ENCODE assay signal across 8 mouse cellular contexts in the genomic region with DNA sequence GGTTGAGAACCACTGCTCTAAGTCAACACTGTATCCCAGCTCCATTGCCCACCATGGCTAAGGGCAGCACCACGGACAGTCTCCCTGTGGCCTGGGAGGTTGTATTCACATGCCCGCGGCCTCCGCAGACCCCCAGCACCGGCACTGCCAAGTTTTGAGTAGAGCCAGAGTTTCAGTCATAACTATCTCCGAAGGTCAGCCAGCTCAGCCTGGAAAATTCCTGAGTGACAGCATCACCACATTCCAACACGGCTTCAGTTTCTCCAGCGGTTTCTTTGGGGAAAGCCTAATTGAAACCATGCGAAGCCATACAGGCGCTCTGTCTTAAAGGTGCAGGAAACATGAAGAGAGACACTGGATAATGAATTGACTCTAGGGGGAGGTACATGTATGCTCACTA.
DNase-seq lines count a peak whose midpoint lies in the region; ATAC-seq and TF ChIP-seq lines count a peak whose summit lies in the region.

No protein-coding gene starts in this region.

- peak overlapping the region; percentile 24; the same call in 1 of the 2 replicates for H3K4me2 ChIP-seq in heart, embryonic 14.5 days (ENCODE audit: low read length)
- peak overlapping the region; percentile 23 for H3K4me2 ChIP-seq in limb, embryonic 12.5 days

- no peaks in the 10 kb centered on the region for H3K27me3 ChIP-seq in heart, embryonic 14.5 days (ENCODE audit: control insufficient read depth, insufficient read depth, low read length)
- H3K27me3 ChIP-seq in limb, embryonic 12.5 days = no peaks in the 10 kb centered on the region

- peak overlapping the region; percentile 79 to 81 for H3K27ac ChIP-seq in heart, embryonic 14.5 days (replicated peaks in 1 of 2; ENCODE audit: control insufficient read depth in 1 of 2, insufficient read depth in 1 of 2, low read depth in 2 of 2, low read length in 2 of 2)
- peak overlapping the region; percentile 79 for H3K27ac ChIP-seq in limb, embryonic 12.5 days
- no peak overlapping the region for H3K27ac ChIP-seq in left cerebral cortex, adult 2 months

- WGBS in heart, embryonic 14.5 days = 1% methylated on average over 10 of the region's 10 CpGs
- 4% methylated on average over 10 of the region's 10 CpGs for WGBS in limb, embryonic 12.5 days

- no peaks in the 10 kb centered on the region for H3K36me3 ChIP-seq in heart, embryonic 14.5 days (ENCODE audit: control insufficient read depth, insufficient read depth, low read length)
- no peaks in the 10 kb centered on the region for H3K36me3 ChIP-seq in limb, embryonic 12.5 days

- no peak for TF ChIP-seq CTCF in left cerebral cortex, adult 2 months (IDR thresholded peaks at IDR 0.05)

- H3K9ac ChIP-seq in heart, embryonic 14.5 days (ENCODE audit: low read length) = peak overlapping the region; percentile 44; the same call in 1 of the 2 replicates
- H3K9ac ChIP-seq in limb, embryonic 12.5 days (replicated peaks) = no peak overlapping the region

- DNase-seq in adipocyte (ENCODE audit: low spot score) = peak; percentile 63
- DNase-seq in embryo, embryonic 11 days = peak; percentile 89
- DNase-seq in right cerebral cortex, postnatal 10 days (ENCODE audit: low spot score in 2 of 2) = no peak
- DNase-seq in thymus, postnatal 10 days (ENCODE audit: low spot score in 2 of 2) = no peak
- no peak for DNase-seq in left cerebral cortex, adult 2 months (ENCODE audit: extremely low spot score in 1 of 2, low spot score in 2 of 2)

- no peaks in the 10 kb centered on the region for H3K9me3 ChIP-seq in heart, embryonic 14.5 days (ENCODE audit: control insufficient read depth, low read length)
- H3K9me3 ChIP-seq in limb, embryonic 12.5 days = no peaks in the 10 kb centered on the region

- ATAC-seq in heart, embryonic 14.5 days (ENCODE audit: insufficient number of reproducible peaks, insufficient read depth, low FRiP score, low read depth) = peak; percentile 63
- ATAC-seq in limb, embryonic 12.5 days (ENCODE audit: insufficient number of reproducible peaks, insufficient read depth, low FRiP score, low TSS enrichment, low read depth) = peak; percentile 66; the same call in 1 of the 2 replicates
- ATAC-seq in cerebellum, adult (ENCODE audit: insufficient number of reproducible peaks, low FRiP score, low TSS enrichment) = no peak

- no peak overlapping the region for H3K4me3 ChIP-seq in heart, embryonic 14.5 days (ENCODE audit: control insufficient read depth in 1 of 2, insufficient read depth in 1 of 2, low read depth in 1 of 2, low read length in 2 of 2)
- H3K4me3 ChIP-seq in limb, embryonic 12.5 days (replicated peaks) = no peak overlapping the region
- H3K4me3 ChIP-seq in left cerebral cortex, adult 2 months = no peak overlapping the region

- intact Hi-C loops in left cerebral cortex, adult 2 months (cut with DNase I) = no loop called here

- peaks cover 38 to 53% of the 10 kb centered on the region in 2 experiments for H3K4me1 ChIP-seq in heart, embryonic 14.5 days (ENCODE audit: control insufficient read depth in 2 of 2, insufficient read depth in 2 of 2, low read length in 2 of 2)
- H3K4me1 ChIP-seq in limb, embryonic 12.5 days (replicated peaks) = peaks cover 52% of the 10 kb centered on the region

Comparison
In these comparisons a context has a peak if more than half of its experiments do, and no peak if none do; other contexts are left out.
1. DNase-seq: peak in adipocyte (single experiment) and embryo, embryonic 11 days (single experiment); none in right cerebral cortex, postnatal 10 days (0 of 2), thymus, postnatal 10 days (0 of 2) and left cerebral cortex, adult 2 months (0 of 2).